Mouse (Mus musculus) MN1 (cell line): ENCODE data around the gene Vasn.

Source experiments
- DNase-seq: peaks from one replicate; pipeline ENCODE4 v3.0.0-alpha.2; 2016; ENCODE audit warnings: low spot score

Gene Vasn

DNA sequence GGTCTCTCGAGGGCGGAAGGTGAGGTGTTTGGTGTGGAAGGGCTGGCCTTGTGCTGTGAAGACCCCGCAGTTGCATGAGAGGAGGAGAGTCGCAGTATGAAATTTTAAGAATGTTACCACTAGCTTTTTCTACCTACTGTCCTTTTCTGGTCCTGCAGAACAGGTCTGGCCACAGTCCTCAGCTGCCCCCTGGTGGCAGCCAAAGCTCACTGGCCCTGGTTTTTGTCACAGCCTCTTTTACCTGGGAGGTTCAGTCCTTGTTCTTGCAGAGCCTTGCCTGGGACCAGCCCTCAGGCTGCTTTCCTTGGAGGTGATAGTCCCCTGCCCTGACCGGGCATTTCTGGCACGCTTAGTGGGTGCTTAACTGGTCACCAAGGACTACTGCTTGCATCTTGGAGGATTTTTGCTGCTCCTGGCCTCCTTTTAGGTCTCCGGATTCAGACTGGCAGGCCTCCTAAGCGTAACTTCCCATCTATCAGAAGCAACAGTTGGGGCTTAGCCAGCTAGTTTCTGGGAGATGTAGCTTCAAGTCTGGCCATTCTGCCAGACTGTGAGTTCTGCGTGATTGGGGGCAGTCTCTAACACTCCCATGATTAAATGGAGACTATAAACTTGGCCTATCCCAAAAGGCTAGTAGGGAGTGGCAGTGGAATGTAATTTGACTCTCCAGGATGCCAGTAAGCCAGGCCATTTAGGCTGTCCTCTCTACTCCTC is 31.8 kb upstream of the Vasn start:
- DNase-seq, result peak; percentile 88

GRCm38 (mm10) chr16:4608532-4609059 is 31.1 kb upstream of the Vasn start:
- no peak for DNase-seq

GRCm38 (mm10) chr16:4611193-4611592 is 28.5 kb upstream of the Vasn start:
- DNase-seq, result no peak

DNA sequence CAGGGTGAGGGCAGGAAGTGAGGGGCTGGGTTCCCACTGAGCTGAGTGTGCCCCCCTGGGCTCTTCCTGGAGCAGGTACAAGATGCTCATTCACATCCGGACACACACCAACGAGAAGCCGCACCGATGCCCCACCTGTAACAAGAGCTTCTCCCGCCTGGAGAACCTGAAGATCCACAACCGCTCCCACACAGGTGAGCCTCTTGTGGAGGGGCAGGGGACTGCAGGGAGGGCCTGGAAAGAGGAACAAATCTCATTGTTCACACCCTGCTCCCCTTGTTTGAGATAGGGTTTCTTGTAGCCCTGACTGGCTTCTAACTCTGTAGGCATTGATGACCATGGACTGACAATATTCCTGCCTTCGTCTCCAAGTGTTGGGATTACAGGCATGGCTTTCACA is 28.1 kb upstream of the Vasn start:
- DNase-seq, result no peak

DNA sequence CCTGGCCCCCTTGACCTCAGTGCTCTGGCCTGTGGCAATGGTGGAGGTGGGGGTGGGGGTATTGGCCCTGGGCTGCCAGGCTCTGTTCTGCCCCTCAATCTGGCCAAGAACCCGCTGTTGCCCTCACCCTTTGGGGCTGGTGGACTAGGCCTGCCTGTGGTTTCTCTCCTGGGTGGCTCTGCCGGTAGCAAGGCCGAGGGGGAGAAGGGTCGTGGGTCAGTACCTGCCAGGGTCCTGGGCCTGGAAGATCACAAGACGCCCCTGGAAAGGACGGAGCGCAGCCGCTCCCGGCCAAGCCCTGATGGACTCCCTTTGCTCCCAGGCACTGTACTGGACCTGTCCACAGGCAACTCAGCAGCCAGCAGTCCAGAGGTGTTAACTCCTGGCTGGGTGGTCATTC is 26.0 kb upstream of the Vasn start:
- DNase-seq, result no peak

DNA sequence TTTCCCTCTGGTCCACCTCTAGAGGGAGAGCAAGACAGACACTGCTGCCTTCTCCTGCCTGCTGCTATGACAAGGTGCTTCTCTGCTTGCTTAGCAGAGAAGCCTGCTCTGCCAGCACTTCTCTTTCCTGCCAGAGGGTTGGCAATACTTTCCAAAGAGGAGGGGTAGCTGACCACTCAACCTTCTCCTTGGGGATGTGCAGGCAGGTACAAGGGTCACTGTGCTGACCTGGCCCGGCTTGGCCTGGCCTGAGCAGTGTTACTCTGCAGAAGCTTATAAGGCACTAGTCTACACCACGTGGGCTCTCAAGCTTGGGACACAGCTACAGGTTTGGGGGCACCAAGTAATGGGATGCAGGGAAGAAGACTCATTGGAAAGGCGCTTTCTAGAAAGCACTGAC is 25.1 kb upstream of the Vasn start:
- DNase-seq, result no peak

DNA sequence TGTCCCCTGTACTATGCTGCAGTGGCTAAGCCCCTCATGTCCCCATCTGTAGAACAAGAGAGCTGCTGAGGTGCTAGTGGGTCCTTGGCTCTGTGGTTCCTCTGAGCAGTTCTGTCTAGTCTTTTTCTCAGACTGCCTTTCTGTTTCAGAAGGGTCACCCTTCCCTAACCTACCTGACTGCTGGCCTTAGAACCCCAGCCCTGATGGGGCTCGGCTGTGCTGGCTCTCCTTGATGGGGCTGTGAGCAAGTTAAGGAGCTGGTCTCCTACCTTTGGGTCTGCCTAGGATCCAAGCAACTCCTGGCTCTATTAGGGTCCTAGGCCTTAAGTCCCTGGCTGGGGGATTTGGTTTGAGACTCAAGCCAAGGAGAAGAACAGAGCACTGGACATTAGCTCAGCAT is 24.4 kb upstream of the Vasn start:
- DNase-seq, result no peak

DNA sequence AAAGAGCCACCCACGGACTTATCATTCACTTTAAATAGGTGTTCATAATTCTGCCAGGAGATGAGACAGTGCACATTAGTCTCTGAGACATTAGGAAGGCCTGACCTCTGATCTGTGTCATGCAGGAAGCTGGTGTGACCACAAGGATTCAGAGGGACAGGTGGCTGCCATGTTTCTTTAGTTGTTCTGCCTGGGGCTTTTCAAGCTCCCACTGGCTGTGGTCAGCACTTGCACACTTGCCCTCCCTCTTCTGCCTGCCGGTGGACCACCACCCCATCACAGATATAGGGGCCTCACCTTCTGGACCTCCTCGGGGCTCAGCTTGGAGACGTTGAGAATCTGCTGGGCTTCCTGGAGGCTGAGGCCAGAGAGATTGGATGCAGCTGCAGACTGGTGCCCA is 22.9 kb upstream of the Vasn start:
- no peak for DNase-seq

GRCm38 (mm10) chr16:4624074-4624473 is 15.7 kb upstream of the Vasn start:
- no peak for DNase-seq

DNA sequence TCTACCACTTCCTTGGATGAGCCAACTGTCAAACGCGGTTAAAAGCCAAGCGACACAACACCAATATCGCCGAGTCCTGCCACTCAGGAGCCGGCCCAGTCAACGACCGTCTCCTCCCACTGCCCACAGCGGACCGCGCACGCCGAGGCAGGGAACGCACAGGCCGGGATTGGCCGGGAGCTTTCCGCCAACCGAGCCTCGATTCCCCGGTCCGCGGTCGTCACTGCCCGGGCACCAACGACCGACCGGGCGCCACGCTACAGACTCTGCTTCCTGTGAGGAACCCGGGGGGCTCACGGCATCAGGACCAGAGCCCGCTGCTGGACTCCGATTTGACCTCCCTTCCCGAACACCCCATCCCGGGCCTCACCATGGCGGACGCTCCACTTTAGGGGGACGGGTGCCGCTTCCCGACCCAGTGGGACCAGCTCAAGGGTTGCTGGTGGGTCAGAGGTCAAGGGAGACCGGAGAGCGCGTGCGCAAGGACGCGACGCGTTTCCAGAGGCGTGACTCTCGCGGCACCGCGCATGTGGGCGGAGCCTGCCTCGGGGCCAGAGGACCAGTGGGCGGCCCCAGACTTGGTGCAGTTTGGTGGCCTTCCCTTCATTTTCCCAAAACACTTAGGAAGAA is 15.1 kb upstream of the Vasn start, which contains the start of gene Pam16:
Gene Pam16 (minus strand): TSS at position 508 of the 630 bp plus-strand sequence.
- peak; percentile 94 for DNase-seq

DNA sequence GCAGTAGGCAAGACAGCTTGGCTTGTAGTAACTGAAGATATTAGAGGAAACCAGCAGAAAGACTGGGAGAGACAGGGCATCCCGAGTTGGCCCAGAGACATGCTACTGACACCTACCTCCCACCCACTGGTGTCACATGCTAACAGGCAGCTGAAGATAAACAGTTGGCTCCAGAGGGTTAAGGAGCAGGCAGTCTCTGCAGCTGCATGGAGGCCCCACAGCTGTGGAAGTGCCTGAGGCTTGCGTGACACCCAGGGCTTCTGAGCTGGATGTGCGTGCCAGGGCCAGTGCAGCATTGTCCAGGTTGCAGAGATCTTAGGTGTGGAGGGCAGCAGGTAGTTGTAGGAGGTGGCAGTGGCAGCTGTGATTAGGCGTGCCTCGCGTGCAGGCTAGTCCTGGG is 12.6 kb upstream of the Vasn start:
- DNase-seq, result peak; percentile 36

DNA sequence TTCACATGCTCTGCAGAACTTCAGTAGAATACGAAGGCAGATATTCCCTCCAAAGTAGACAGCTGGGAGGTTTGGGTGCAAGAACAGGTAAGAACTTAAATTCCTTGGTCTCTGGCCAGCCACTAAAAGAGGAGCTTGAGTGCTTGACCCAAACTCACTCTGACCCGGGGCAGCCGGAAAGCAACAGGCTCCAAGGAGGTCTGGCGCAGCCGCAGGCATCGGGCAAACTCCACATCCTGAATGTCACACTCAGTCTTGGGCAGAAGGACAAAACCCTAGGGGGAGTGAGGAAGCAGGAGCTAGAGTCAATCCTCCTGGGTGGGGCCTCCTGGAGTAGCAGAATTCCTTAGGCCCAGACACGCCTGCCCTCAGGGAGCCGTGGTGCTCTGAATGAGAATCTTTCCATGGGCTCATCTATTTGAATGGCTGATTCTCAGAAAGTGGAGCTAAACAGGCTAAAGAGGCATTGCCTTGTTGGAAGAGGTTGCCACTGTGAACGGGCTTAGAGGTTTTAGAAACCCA is 10.8 kb upstream of the Vasn start:
- DNase-seq, result no peak

DNA sequence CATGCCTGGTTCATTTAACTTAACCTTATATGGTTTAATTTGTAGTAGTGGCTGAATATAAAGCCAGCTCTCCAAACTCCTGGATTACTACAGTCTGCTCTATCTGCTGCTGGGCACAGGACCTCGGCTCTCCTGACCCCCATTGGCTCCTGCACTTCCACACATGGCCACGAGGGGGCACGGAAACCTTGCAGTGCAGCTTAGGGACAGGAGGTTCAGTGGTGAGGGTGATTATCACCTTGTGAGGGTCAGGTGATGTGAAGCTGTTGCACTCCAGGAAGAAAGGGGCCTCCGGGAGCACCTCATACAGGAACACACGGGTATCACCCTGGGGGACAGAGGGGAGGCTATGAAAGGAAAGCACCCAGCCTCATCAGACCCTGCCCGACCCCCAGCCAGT is 9.8 kb upstream of the Vasn start:
- peak; percentile 79 for DNase-seq

GRCm38 (mm10) chr16:4632050-4632449 is 7.7 kb upstream of the Vasn start:
- no peak for DNase-seq

- no peak for DNase-seq
These were observed 6.1 kb upstream of the Vasn start for GRCm38 (mm10) chr16:4633661-4634060.

- DNase-seq, result no peak
These were observed 5.1 kb upstream of the Vasn start for GRCm38 (mm10) chr16:4634681-4635080.

DNA sequence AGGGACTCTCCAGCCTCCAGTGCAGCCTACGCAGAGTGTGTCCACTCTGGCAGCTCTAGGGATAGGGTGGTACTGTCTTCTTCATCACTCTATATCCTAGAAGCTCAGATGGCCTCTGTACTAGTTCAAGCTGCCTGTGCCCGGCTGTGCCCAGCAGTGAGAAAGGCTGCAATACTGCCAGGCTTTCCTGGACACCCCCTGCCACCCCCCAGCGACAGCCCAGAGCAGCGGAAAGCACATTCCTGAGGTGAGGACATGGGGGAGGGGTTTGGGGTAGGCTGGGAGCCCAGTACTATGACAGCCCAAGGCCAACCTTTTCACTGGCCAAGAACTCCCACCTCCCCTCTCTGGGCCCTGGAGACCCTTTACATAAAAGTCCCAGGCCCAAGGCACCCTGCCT is 4.0 kb upstream of the Vasn start:
- no peak for DNase-seq

DNA sequence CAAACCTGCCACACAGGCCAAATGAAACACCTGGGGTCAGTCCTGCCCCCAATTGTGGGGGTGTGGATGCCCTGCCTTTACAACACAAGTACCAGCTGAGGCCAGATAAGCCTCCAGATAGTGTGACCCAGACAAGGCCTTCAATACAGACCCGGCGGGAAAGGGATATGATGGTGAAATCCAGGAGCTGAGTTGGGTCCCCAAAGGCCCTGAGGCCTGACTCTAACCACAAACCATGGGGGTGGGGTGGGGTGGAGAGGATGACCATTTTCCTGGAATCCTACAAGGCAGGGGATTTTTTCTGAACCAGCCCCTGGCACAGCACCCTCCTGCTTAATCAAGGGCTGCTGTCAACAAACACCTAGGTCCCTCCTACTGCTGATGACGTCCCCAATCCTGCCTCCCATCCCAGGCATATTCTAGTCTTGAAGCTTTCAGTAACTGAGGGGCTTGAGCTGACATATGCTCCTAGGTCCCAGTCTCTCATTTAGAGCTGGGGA is 800 bp upstream of the Vasn start:
- DNase-seq, result no peak

- peak; percentile 67 for DNase-seq
These were observed 695 bp downstream of the Vasn start for GRCm38 (mm10) chr16:4640267-4641005.

DNA sequence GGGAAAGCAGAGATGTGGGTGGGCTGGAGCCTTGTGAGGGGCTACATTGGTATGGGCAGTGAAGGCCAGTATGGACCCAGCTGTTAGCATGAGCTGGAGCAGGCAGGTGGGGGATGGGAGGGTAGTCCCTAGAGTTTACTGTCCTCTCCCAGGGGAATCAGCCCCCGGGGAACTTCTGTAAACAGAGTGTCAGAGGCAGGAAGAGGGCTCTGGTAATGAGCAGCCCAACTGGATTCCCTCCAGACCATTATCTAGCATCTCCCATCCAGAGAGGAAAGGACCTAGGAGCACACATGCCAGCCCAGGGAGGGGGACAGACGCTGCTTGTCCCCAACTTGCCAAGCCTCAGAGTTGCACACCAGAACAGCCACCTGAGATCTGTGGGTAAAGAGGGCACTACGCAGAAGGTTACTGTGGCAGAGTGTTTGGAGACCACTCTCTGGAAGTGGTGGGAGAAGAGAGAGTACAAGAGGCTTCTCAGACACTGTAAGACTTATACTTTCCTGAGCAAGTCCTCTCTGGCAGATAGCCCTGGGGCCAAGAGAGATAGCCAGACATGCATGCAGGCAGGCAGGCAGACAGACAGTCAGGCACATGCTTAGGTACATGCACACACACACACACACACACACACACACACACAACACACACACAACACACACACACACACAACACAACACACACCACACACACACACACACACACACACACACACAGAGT is 1.5 kb downstream of the Vasn start:
- peak; percentile 67 for DNase-seq

GRCm38 (mm10) chr16:4642190-4642589 is 2.4 kb downstream of the Vasn start:
- no peak for DNase-seq

- no peak for DNase-seq
These were observed 3.2 kb downstream of the Vasn start for GRCm38 (mm10) chr16:4642937-4643336.
